Comparison of ENCODE assay signal across 22 mouse cellular contexts in genomic region chr2:172885861-172886260, GRCm38 (mm10). TPM values are rescaled to one million over a fixed set of nuclear protein-coding genes. Genes with fewer than 3 reads are reported as not detected.
DNase-seq lines count a peak whose midpoint lies in the region; ATAC-seq and TF ChIP-seq lines count a peak whose summit lies in the region.
"Had no signal": no experiment of that assay in that cellular context is flagged by ENCODE, and none has a peak within 500 bp of the region (broad histone marks: within the 10 kb centered on the region; RNA-seq: fewer than 3 reads in every experiment).

No protein-coding gene starts in this region.

- WGBS in lung, embryonic 14.5 days: 33% methylated on average over 7 of the region's 7 CpGs
- WGBS in stomach, embryonic 15.5 days: 40% methylated on average over 6 of the region's 7 CpGs
- WGBS in stomach, postnatal 0 days: 56% methylated on average over 7 of the region's 7 CpGs
- WGBS in embryonic facial prominence, embryonic 10.5 days: 25% methylated on average over 7 of the region's 7 CpGs

- no peak for TF ChIP-seq EP300 in stomach, postnatal 0 days (optimal IDR thresholded peaks at IDR 0.05)

- no peak for ATAC-seq in lung, embryonic 14.5 days (ENCODE audit: insufficient read depth)
- no peak for ATAC-seq in stomach, embryonic 15.5 days (ENCODE audit: insufficient read depth, low FRiP score, low read depth)
- ATAC-seq in stomach, postnatal 0 days (ENCODE audit: low FRiP score, low TSS enrichment): no peak; the same call in 1 of the 2 replicates
- ATAC-seq: forebrain, embryonic 13.5 days; intestine, embryonic 15.5 days had no signal

- no peak overlapping the region for H3K4me2 ChIP-seq in lung, embryonic 14.5 days
- no peak overlapping the region for H3K4me2 ChIP-seq in stomach, embryonic 15.5 days
- no peak overlapping the region for H3K4me2 ChIP-seq in stomach, postnatal 0 days (replicated peaks; ENCODE audit: low read depth)
- H3K4me2 ChIP-seq: embryonic facial prominence, embryonic 12.5 days; forebrain, embryonic 13.5 days; hindbrain, embryonic 14.5 days; intestine, embryonic 15.5 days had no signal

- no peak for TF ChIP-seq CTCF in lung, embryonic 14.5 days (IDR thresholded peaks at IDR 0.05; ENCODE audit: low read depth)
- TF ChIP-seq CTCF in stomach, postnatal 0 days (IDR thresholded peaks at IDR 0.05; ENCODE audit: low read depth): no peak

- peak; percentile 57 for DNase-seq in lung, embryonic 14.5 days
- no peak for DNase-seq in lung, postnatal 36 days
- DNase-seq in stomach, postnatal 0 days (ENCODE audit: low spot score): no peak
- DNase-seq in embryonic facial prominence, embryonic 10.5 days (ENCODE audit: low spot score): peak; percentile 38
- DNase-seq in mesoderm, embryonic 11.5 days (ENCODE audit: low read depth, low spot score): peak; percentile 55
- DNase-seq in thymus, postnatal 14 days: no peak
- no peak for DNase-seq in gastrocnemius, adult 8-10 months (ENCODE audit: low spot score in 2 of 2)
- DNase-seq: adrenal gland, adult 8-10 months; adrenal gland, postnatal 36 days; cerebellum, adult 11 months; cerebellum, adult 8-10 months; cerebellum, postnatal 14 days; gastrocnemius, adult 2 months; gastrocnemius, postnatal 36 days; heart, adult 11 months; heart, postnatal 14 days had no signal

- no peak overlapping the region for H3K27ac ChIP-seq in lung, embryonic 14.5 days (ENCODE audit: low read depth)
- peak overlapping the region; percentile 21; the same call in 1 of the 2 replicates for H3K27ac ChIP-seq in stomach, embryonic 15.5 days
- H3K27ac ChIP-seq in stomach, postnatal 0 days (replicated peaks): no peak overlapping the region
- no peak overlapping the region; the same call in 1 of the 2 replicates for H3K27ac ChIP-seq in embryonic facial prominence, embryonic 10.5 days (replicated peaks)
- H3K27ac ChIP-seq: embryonic facial prominence, embryonic 12.5 days; forebrain, embryonic 13.5 days; gastrocnemius, adult 2 months; hindbrain, embryonic 14.5 days; intestine, embryonic 15.5 days had no signal

- H3K9me3 ChIP-seq in lung, embryonic 14.5 days (ENCODE audit: low read depth, low read length): no peaks in the 10 kb centered on the region
- no peaks in the 10 kb centered on the region for H3K9me3 ChIP-seq in stomach, embryonic 15.5 days
- H3K9me3 ChIP-seq in stomach, postnatal 0 days (ENCODE audit: control insufficient read depth, low read length): no peaks in the 10 kb centered on the region
- no peaks in the 10 kb centered on the region for H3K9me3 ChIP-seq in embryonic facial prominence, embryonic 10.5 days
- H3K9me3 ChIP-seq: embryonic facial prominence, embryonic 12.5 days; forebrain, embryonic 13.5 days; intestine, embryonic 15.5 days had no signal

- H3K9ac ChIP-seq in lung, embryonic 14.5 days: no peak overlapping the region
- no peak overlapping the region for H3K9ac ChIP-seq in stomach, embryonic 15.5 days
- no peak overlapping the region for H3K9ac ChIP-seq in stomach, postnatal 0 days (ENCODE audit: low read length)
- H3K9ac ChIP-seq: embryonic facial prominence, embryonic 12.5 days; forebrain, embryonic 13.5 days; hindbrain, embryonic 14.5 days; intestine, embryonic 15.5 days had no signal

- no peaks in the 10 kb centered on the region for H3K36me3 ChIP-seq in lung, embryonic 14.5 days (ENCODE audit: insufficient read depth)
- H3K36me3 ChIP-seq in stomach, embryonic 15.5 days: no peaks in the 10 kb centered on the region
- no peaks in the 10 kb centered on the region for H3K36me3 ChIP-seq in stomach, postnatal 0 days (ENCODE audit: control insufficient read depth, insufficient read depth, low read length)
- peaks cover 12% of the 10 kb centered on the region; the same call in 1 of the 2 replicates for H3K36me3 ChIP-seq in embryonic facial prominence, embryonic 10.5 days (replicated peaks)
- H3K36me3 ChIP-seq: intestine, embryonic 15.5 days had no signal

- H3K27me3 ChIP-seq in lung, embryonic 14.5 days (ENCODE audit: insufficient read depth, low read length): no peaks in the 10 kb centered on the region
- no peaks in the 10 kb centered on the region for H3K27me3 ChIP-seq in stomach, embryonic 15.5 days (replicated peaks)
- H3K27me3 ChIP-seq in stomach, postnatal 0 days (ENCODE audit: control insufficient read depth, insufficient read depth, low read length): no peaks in the 10 kb centered on the region
- H3K27me3 ChIP-seq in embryonic facial prominence, embryonic 10.5 days (replicated peaks; ENCODE audit: low read depth, poor library complexity, severe bottlenecking): no peaks in the 10 kb centered on the region
- H3K27me3 ChIP-seq: embryonic facial prominence, embryonic 12.5 days; forebrain, embryonic 13.5 days; intestine, embryonic 15.5 days had no signal

- no peak overlapping the region for H3K4me3 ChIP-seq in lung, embryonic 14.5 days (ENCODE audit: low read depth, low read length)
- no peak overlapping the region for H3K4me3 ChIP-seq in stomach, embryonic 15.5 days (replicated peaks)
- H3K4me3 ChIP-seq in stomach, postnatal 0 days (ENCODE audit: low read depth, low read length): no peak overlapping the region
- H3K4me3 ChIP-seq in embryonic facial prominence, embryonic 10.5 days: no peak overlapping the region
- H3K4me3 ChIP-seq: embryonic facial prominence, embryonic 12.5 days; forebrain, embryonic 13.5 days; gastrocnemius, adult 2 months; intestine, embryonic 15.5 days had no signal

- H3K4me1 ChIP-seq in lung, embryonic 14.5 days (ENCODE audit: insufficient read depth): no peaks in the 10 kb centered on the region
- peaks cover 7% of the 10 kb centered on the region; the same call in 1 of the 2 replicates for H3K4me1 ChIP-seq in stomach, embryonic 15.5 days
- H3K4me1 ChIP-seq in stomach, postnatal 0 days (replicated peaks; ENCODE audit: control insufficient read depth, insufficient read depth): no peaks in the 10 kb centered on the region
- H3K4me1 ChIP-seq in embryonic facial prominence, embryonic 10.5 days: peaks cover 77% of the 10 kb centered on the region
- H3K4me1 ChIP-seq: forebrain, embryonic 13.5 days had no signal

RNA-seq across cellular contexts. Expression of gene Bmp7, which starts 54.3 kb away (rescaled TPM):
- 9.6 and 10.7 TPM in 2 replicates for polyA plus RNA-seq in lung, embryonic 14.5 days (2014; fragmentation: Nextera tagmentation; extraction: Ambion mirVana)
- polyA plus RNA-seq in stomach, embryonic 15.5 days (2015; fragmentation: Nextera tagmentation; extraction: Ambion mirVana): 22.9 and 27.1 TPM in 2 replicates
- 8.2 and 8.9 TPM in 2 replicates for polyA plus RNA-seq in stomach, postnatal 0 days (2015; fragmentation: Nextera tagmentation; extraction: Ambion mirVana)
- 19.8 and 20.9 TPM in 2 replicates for polyA plus RNA-seq in embryonic facial prominence, embryonic 10.5 days (2016; fragmentation: Nextera tagmentation; extraction: Ambion mirVana)
- total RNA-seq in gastrocnemius, adult 8-10 months (2022): 1 to 10 TPM in 1 of 4 experiments, under 1 TPM in 3; 0.10 to 1.4 (median 0.25) TPM
- total RNA-seq: common myeloid progenitor, adult 5-6 weeks had no signal

Comparison
In these comparisons a context has a peak if more than half of its experiments do, and no peak if none do; other contexts are left out.
1. DNase-seq: peak in lung, embryonic 14.5 days (single experiment), embryonic facial prominence, embryonic 10.5 days (single experiment) and mesoderm, embryonic 11.5 days (single experiment); none in lung, postnatal 36 days (single experiment), stomach, postnatal 0 days (single experiment), thymus, postnatal 14 days (single experiment) and gastrocnemius, adult 8-10 months (0 of 2).